Mouse (Mus musculus) midbrain, postnatal 0 days (tissue): ENCODE data around the gene C77080. TPM values are rescaled to one million over a fixed set of nuclear protein-coding genes. Genes with fewer than 3 reads are reported as not detected.

Source experiments
- ATAC-seq: fragments of 200-750 bp; cut with Nextera tagmentation; 2 replicates; pipeline ENCODE4 v1.8.0; 2017; ENCODE audit warnings: moderate number of reproducible peaks, mild to moderate bottlenecking, moderate TSS enrichment, moderate library complexity; ENCODE audit not compliant: low FRiP score
- DNase-seq: peaks from one replicate; pipeline ENCODE4 v3.0.0-alpha.2; 2015; ENCODE audit warnings: low spot score
- H3K27ac ChIP-seq: fragments of 300-500 bp; sonication (generic); 2 replicates; pipeline ENCODE4 v1.5.1; 2014; ENCODE audit warnings: low read depth, mild to moderate bottlenecking, low read length, mixed read lengths
- H3K27me3 ChIP-seq: fragments of 300-500 bp; sonication (generic); 2 replicates; pipeline ENCODE4 v1.6.1; 2014; ENCODE audit warnings: low read length, control low read depth, mixed read lengths; ENCODE audit not compliant: insufficient read depth
- H3K36me3 ChIP-seq: fragments of 300-500 bp; sonication (generic); 2 replicates; pipeline ENCODE4 v1.6.1; 2014; ENCODE audit warnings: low read length, control low read depth, mixed read lengths; ENCODE audit not compliant: insufficient read depth
- H3K4me1 ChIP-seq: fragments of 300-500 bp; sonication (generic); 2 replicates; pipeline ENCODE4 v1.6.1; 2014; ENCODE audit warnings: mild to moderate bottlenecking, control low read depth, antibody characterized with exemption, low read length, mixed read lengths; ENCODE audit not compliant: insufficient read depth
- H3K4me2 ChIP-seq: fragments of 300-500 bp; sonication (generic); 2 replicates; pipeline ENCODE4 v1.6.1; 2014; ENCODE audit warnings: low read depth, mild to moderate bottlenecking, low read length, mixed read lengths; ENCODE audit not compliant: poor library complexity, severe bottlenecking
- H3K4me3 ChIP-seq: fragments of 300-500 bp; sonication (generic); 2 replicates; pipeline ENCODE4 v1.5.1; 2014; ENCODE audit warnings: low read depth, mild to moderate bottlenecking, low read length, moderate library complexity
- H3K9ac ChIP-seq: fragments of 300-500 bp; sonication (generic); replicated peaks from 2 replicates; pipeline ENCODE4 v1.6.1; 2014; ENCODE audit warnings: mild to moderate bottlenecking, low read length, moderate library complexity, mixed read lengths; ENCODE audit not compliant: poor library complexity, severe bottlenecking
- H3K9me3 ChIP-seq: fragments of 300-500 bp; sonication (generic); 2 replicates; pipeline ENCODE4 v1.6.1; 2016; ENCODE audit warnings: low read length, control low read depth
- CTCF ChIP-seq: IDR thresholded peaks from 2 replicates; pipeline ENCODE4 v1.5.1; 2016; ENCODE audit warnings: antibody characterized with exemption, mild to moderate bottlenecking
- WGBS: fragments of 180-500 bp; shearing (Covaris S2); extraction: QIAGEN DNeasy Blood & Tissue Kit; methylation state at CpG from one replicate; pipeline ENCODE4 v1.1.7; 2014; 5-methylcytosine and 5-hydroxymethylcytosine counted together
- polyA plus RNA-seq: library from polyadenylated mRNA; unstranded; fragments of >200 nt; fragmentation: Nextera tagmentation; extraction: Ambion mirVana; gene quantifications from 2 replicates; pipeline ENCODE4 v1.2.1, GENCODE M21; 2015
- total RNA-seq: library from RNA; depleted of rRNA; stranded (reverse); fragments of >200 nt; gene quantifications from 2 replicates; pipeline ENCODE4 v1.2.3, GENCODE M21; 2014

Gene C77080
- total and polyA plus RNA-seq, 2 experiments from 2014 or later: 5.2 to 25.6 TPM

- Histone ChIP-seq H3K27me3 (no peaks in the 10 kb centered on the region), H3K4me3 (no peak overlapping the region), H3K9me3 (no peaks in the 10 kb centered on the region), H3K4me2 (no peak overlapping the region), H3K36me3 (no peaks in the 10 kb centered on the region), H3K27ac (no peak overlapping the region), H3K4me1 (no peaks in the 10 kb centered on the region), H3K9ac (no peak overlapping the region)
- DNase-seq (peak; percentile 31), ATAC-seq (no peak)
- 49% methylated on average over 5 of the region's 5 CpGs for WGBS
- no peak for TF ChIP-seq CTCF
Observed at GRCm38 (mm10) chr4:129266821-129267220, 5.6 kb upstream of the C77080 start.

GRCm38 (mm10) chr4:129266191-129266590 is 5.0 kb upstream of the C77080 start:
- DNase-seq: no peak
- Histone ChIP-seq H3K9me3 (no peaks in the 10 kb centered on the region), H3K36me3 (no peaks in the 10 kb centered on the region), H3K4me3 (no peak overlapping the region), H3K4me1 (no peaks in the 10 kb centered on the region), H3K27ac (no peak overlapping the region), H3K9ac (no peak overlapping the region), H3K4me2 (no peak overlapping the region), H3K27me3 (no peaks in the 10 kb centered on the region)
- ATAC-seq: no peak
- WGBS: 89% methylated on average over 4 of the region's 4 CpGs
- no peak for TF ChIP-seq CTCF

- H3K4me1 ChIP-seq: no peaks in the 10 kb centered on the region
- no peak overlapping the region for H3K9ac ChIP-seq
- ATAC-seq: 0 out of 2 replicates have a peak, but pooled peaks have one; percentile 20
- no peak overlapping the region for H3K4me2 ChIP-seq
- H3K4me3 ChIP-seq: no peak overlapping the region
- DNase-seq: no peak
- H3K9me3 ChIP-seq: no peaks in the 10 kb centered on the region
- 42% methylated on average over 19 of the region's 19 CpGs for WGBS
- H3K27ac ChIP-seq: no peak overlapping the region
- H3K27me3 ChIP-seq: no peaks in the 10 kb centered on the region
- TF ChIP-seq CTCF: no peak
- H3K36me3 ChIP-seq: no peaks in the 10 kb centered on the region
Observed at GRCm38 (mm10) chr4:129263225-129264021, 2.2 kb upstream of the C77080 start.

GRCm38 (mm10) chr4:129260678-129261077 is 526 bp downstream of the C77080 start:
- no peaks in the 10 kb centered on the region for H3K9me3 ChIP-seq
- 9% methylated on average over 6 of the region's 6 CpGs for WGBS
- DNase-seq (peak; percentile 19), ATAC-seq (no peak)
- no peak overlapping the region for H3K4me3 ChIP-seq
- no peak for TF ChIP-seq CTCF
- no peak overlapping the region for H3K9ac ChIP-seq
- H3K4me2 ChIP-seq: no peak overlapping the region
- no peaks in the 10 kb centered on the region for H3K36me3 ChIP-seq
- peaks cover 4% of the 10 kb centered on the region; the same call in 1 of the 2 replicates for H3K4me1 ChIP-seq
- H3K27ac ChIP-seq: no peak overlapping the region
- no peaks in the 10 kb centered on the region for H3K27me3 ChIP-seq

- TF ChIP-seq CTCF: no peak
- 39% methylated on average over 4 of the region's 4 CpGs for WGBS
- Histone ChIP-seq H3K4me3 (no peak overlapping the region), H3K9me3 (no peaks in the 10 kb centered on the region), H3K36me3 (no peaks in the 10 kb centered on the region), H3K9ac (no peak overlapping the region), H3K4me2 (no peak overlapping the region), H3K4me1 (peaks cover 4% of the 10 kb centered on the region; the same call in 1 of the 2 replicates), H3K27me3 (no peaks in the 10 kb centered on the region), H3K27ac (no peak overlapping the region)
- ATAC-seq (no peak), DNase-seq (no peak)
Observed at GRCm38 (mm10) chr4:129259101-129259500, 2.1 kb downstream of the C77080 start.
